Mouse (Mus musculus) retina, embryonic 14.5 days (tissue): ENCODE measurements around the gene Ube4b.
A peak's percentile ranks its signal among the peaks of the same experiment; 100 is the strongest.

ENCODE experiments used
- DNase-seq: peaks from one replicate; pipeline ENCODE4 v3.0.0-alpha.2; 2015; ENCODE audit warnings: low spot score

The Ube4b gene

GRCm38 (mm10) chr4:149338137-149338536 lies 88.4 kb downstream of the Ube4b start:
- DNase-seq, result no peak

- no peak for DNase-seq
Observed at GRCm38 (mm10) chr4:149337353-149337752, 89.2 kb downstream of the Ube4b start.

DNA sequence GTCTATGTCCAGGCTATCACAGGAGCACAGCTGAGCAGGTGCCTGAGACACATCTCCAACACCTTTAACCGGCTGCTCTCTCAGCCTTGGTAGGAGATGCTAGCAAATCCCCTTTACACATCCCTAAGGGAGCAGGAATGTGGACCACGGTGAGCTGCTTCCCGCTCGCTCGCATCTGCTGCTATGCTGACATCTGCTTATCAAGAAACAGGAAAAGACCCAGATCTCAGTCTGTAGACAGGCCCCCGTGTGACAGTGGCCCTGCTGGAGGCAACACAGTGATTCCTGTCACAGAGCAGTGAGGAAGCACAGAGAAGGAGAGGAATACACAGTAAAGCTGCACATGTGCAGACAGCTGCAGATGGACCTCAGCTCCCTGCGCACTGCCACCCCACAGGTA lies 90.2 kb downstream of the Ube4b start:
- DNase-seq, result no peak

GRCm38 (mm10) chr4:149334881-149335280 lies 91.7 kb downstream of the Ube4b start:
- DNase-seq, result no peak

- no peak for DNase-seq
Observed at GRCm38 (mm10) chr4:149332726-149333125, 93.8 kb downstream of the Ube4b start.

GRCm38 (mm10) chr4:149330495-149330894 lies 96.1 kb downstream of the Ube4b start:
- no peak for DNase-seq

- no peak for DNase-seq
Observed at GRCm38 (mm10) chr4:149328735-149329134, 97.8 kb downstream of the Ube4b start.

DNA sequence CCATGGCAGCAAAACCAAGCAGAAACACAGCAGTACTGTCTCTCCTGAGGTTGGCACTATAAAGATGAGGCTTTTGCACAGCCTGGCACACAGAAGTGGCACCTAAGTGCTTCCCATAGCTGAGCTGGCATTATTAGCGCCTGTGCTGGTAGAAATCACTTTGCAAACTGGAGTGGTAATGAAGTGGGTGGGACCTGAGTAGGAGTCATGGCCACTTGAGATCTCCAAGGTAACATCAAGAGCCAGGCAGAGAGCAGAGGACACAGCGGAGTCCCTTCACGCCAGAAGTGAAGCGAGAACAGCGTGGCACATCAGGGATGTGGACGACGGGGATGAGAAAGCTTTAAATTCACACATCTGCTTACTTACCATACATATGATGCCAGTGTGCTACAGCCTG lies 99.3 kb downstream of the Ube4b start:
- no peak for DNase-seq

DNA sequence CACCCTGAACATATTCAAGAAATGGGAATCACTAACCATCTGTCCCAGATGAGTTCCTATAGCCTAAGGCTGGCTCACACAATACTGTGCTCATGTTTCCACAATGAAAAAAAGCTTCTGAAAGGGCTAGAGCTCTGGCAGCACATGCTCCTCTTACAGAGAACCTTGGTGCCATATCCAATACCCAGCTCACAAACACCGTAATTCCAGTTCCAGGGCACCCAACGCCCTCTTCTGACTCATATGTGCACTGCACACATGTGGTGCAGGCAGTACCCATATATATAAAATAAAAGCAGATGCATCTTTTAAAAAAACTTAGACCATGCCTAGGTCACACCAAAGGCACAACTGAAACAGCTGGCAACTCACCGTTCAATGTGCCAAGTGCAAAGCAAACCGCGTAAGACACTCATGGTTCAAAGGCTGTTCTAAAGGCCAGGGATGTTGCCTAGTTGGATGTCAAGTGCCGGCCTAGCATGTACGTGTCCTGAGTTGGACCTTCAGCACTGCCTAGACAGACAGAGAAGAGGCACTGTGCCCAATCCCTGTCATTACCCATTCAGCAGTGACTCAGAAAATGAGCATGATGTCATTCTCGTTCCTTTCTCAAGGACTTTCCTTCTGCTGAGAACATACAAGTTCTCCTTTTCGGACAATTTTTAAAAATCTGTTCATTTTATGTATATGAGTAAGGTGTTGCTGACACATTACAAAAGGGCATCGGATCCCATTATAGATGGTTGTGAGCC lies 101.0 kb downstream of the Ube4b start:
- no peak for DNase-seq

DNA sequence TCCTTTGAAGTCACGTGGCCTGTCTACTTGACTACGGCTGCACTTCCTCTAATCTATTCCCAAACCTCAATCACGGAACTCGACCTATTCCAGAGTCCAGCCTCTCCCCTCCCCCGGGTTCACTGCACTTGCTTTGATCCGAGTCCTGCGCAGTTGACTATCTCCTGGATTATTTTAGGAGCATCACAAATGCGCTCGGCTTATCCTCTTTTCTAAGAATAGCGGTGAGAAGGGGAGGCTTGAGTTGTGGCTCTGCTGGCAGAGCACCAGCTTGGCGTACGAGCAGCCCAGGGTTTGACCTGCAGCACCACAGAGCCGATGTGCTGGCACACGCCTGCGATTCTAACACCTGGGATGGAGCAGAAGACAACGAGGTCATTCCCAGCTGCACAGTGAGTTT lies 102.8 kb downstream of the Ube4b start:
- no peak for DNase-seq

- no peak for DNase-seq
Observed at GRCm38 (mm10) chr4:149322718-149323117, 103.8 kb downstream of the Ube4b start.

DNA sequence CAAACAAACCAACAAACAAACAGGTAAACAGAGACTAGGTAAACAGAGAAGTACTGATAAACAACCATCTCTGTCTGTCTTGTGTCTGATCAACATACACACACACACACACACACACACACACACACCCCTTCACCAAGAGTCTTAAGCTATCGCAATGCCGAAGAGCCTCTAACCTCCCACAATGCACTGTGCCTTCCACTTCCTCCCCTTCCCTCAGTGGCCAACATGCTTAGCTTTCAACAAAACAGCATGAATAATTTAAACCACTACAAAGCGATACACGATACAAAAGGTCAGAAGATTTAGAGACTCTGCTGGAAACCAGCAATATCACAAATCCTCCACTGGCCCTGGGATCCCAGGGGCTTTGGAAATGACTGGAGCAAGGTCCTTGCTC lies 104.3 kb downstream of the Ube4b start:
- DNase-seq, result no peak

DNA sequence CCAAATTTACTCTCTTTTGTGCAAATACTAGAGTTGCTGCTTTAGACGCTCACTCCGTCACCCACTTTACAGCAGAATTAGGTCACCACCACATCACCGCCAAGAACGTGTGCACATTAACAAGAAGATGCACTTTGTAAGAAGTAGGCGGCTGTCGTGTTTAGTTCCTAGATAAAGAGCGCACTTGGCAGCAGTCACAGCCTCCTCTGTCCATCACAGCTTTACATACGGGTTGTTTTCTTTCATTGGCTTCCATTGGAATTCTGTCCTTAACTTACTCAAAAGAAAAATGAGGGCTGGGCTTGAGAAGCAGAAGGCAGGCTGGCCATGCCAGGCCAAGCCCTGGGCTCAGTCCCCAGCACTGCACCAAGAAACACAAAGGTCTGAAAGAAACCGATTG lies 107.5 kb downstream of the Ube4b start:
- peak; percentile 15 for DNase-seq

GRCm38 (mm10) chr4:149317387-149317786 lies 109.2 kb downstream of the Ube4b start:
- no peak for DNase-seq

- DNase-seq, result no peak
Observed at GRCm38 (mm10) chr4:149314275-149314837, 112.2 kb downstream of the Ube4b start.

GRCm38 (mm10) chr4:149313558-149314253 lies 112.8 kb downstream of the Ube4b start:
- no peak for DNase-seq

- no peak for DNase-seq
Observed at GRCm38 (mm10) chr4:149311996-149312395, 114.6 kb downstream of the Ube4b start.

- DNase-seq, result no peak
Observed at GRCm38 (mm10) chr4:149308491-149308820, 118.1 kb downstream of the Ube4b start.

DNA sequence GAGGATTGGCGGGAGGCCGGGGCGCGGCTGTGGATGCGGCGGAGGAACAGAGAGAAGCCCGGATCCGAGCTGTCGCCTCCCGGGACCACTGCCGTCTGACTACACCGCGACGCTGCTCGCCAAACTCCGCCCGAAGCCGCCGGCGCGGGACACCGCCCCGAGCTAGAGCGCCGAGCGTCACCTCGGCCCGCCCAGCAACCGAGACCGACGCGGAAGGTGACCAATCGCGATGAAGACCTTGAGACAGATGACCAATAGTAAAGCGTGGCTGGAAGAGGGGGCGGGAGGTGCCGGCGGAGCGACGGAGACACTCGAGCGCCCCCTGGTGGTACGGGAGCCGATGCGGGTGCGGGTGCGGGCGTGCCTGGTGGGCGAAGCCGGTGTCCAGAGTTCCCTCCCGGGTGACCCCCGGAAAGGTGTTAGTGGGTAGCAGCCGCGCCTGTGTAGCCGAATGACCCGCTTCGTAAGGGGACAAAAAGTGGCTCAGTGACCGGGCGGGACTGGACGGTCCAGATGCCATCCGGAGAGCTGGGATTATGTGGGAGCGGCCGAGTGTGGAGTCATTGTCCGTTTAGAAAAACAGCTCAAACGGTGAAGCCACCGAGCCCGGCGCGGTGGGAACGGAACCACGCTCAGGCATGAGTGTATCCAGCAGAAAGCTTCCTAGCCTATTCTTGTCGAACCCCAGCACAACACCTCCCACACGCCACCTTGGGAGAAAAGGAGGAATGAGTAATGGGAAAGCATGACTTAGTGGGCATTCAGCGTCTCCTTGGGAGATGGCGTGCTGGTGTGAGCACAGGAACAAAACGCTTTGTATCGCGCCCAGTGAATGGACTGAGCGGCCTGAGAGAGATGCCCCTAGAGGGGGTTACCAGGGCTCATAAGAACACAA lies 118.7 kb downstream of the Ube4b start, which contains the start of gene Kif1b:
Gene Kif1b, minus strand, starts transcription at position 98 of the 895 bp plus-strand sequence.
- peak; percentile 98 for DNase-seq

DNA sequence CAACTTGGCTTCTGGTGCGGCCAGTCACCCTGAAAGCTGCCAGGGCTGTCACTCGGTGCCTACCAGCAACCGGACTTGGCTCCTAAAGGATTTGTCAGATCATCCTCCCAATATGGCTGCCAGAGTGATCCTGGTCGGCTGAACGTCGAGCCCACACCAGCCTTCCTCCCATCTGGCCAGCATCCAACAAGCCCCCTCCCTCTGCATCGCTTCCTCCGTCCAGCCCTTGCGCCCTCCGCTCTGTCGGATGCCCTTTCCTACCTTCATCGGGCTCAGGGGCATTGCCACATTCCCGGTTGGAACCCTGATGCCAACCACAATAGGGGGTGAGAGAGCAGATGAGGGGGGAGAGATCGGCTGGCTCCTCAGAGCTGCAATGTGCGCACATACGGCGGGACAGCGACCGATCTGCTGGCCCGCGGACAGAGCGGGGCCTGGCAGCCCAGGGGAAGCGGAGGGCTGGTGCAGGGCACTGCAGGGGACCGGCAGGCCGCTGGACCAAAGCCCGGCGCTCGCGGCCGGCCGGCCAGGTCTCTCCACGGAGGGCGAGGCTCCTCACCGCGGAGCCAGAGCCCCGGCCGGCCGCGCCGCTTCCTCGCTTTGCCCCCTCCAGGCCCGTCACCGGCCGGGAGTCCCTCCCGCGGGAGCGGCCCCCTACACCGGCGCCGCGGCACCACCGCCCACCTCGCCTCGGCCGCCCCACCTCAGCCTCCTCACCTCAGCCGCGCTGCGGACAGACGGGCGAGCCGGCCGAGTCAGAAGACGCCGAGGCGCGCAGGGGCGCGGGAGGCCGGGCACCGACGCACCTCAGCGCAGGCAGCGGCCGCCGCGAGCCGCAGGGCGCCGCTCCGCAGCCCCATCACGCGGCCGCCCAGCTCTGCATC lies 119.6 kb downstream of the Ube4b start:
- DNase-seq, result peak; percentile 76
